Mouse (Mus musculus) urinary bladder, postnatal 10 days (tissue): ENCODE measurements around the gene Adprh.

ENCODE experiments used
- DNase-seq: peaks from one replicate; pipeline ENCODE4 v3.0.0; 2022; ENCODE audit warnings: low spot score

Adprh gene

DNA sequence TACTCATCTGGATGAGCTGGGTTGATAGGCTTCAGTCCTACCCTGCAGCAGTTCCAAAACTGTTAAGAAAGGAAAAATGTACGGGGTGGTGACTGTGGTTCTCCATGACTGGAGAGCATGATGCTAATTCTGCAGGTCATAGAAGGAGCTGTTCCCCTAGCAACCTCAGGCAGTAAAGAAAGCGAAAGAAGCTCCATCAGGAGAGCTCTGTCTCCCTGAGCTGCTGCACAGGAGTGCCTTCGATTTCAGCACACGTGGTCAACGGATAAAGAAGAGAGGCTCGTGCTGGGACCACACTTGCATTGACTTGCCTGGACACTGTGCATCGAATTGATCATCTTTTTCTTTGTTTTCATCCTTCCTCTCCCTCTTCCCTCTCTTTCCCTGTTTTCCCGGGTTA, 10.3 kb downstream of the Adprh start:
- no peak for DNase-seq

DNA sequence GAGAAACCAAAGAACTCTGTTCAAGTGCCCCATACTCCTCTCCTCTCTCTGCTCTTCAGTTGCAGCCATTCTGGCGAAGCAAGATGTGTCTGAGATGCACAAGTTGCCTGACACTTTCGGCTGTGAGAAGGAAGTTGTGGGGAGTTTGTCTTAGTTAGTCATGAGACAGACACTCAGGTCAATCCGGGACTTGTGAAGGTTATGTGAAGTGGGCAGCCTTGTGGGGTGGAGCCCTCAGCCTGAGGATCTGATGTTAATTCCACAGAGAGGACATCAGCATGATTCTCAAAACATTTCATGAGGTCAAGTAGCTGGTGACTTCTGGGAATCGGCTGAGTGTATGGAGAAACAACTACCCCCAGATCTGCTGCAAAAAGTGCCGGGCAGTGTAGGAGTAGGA, 10.9 kb downstream of the Adprh start:
- DNase-seq, result no peak

- no peak for DNase-seq
Measured at GRCm38 (mm10) chr16:38440403-38440802, 12.1 kb downstream of the Adprh start.

GRCm38 (mm10) chr16:38439190-38439589, 13.3 kb downstream of the Adprh start:
- no peak for DNase-seq

- no peak for DNase-seq
Measured at GRCm38 (mm10) chr16:38434295-38434795, 18.2 kb downstream of the Adprh start.

GRCm38 (mm10) chr16:38433514-38433913, 19.0 kb downstream of the Adprh start:
- DNase-seq, result no peak

GRCm38 (mm10) chr16:38432498-38433425, 19.7 kb downstream of the Adprh start, which contains the start of gene Pla1a:
TSS of gene Pla1a (minus strand) at chr16:38433145.
- DNase-seq, result no peak

DNA sequence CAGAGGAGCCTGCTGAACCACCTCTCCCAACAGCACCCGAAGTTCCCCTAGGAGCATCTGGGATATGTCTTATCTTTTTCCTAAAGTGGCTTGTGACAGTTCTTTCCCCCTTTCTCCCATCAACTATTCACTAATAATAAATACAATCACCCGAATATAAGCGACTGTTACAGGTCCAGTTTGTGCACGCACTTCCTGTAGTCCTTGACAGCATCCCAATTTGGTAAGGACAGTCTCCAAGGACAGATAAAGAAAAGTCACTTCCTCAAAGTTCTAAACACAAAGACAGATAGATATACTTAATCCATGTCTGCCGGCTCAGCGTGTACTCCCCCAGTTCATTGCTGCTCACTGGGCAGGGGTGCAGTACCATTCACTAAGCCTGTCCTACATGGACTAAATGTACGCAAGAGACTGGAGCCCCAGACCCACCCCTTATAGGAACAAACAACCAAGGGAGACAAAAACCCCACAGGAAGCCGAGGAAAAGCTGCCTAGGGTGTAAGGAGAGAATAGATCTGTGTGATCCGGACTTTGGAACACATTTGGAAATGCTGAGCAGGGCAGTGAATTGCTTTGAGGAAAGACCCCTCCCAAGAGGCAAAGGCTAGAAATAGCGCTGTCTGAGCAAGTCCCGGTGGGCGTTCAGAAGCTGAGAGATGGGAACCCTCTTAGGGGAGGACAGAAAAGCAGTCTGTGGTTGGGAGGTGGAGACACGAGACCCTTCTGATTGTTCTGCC, 20.9 kb downstream of the Adprh start:
- DNase-seq, result no peak

DNA sequence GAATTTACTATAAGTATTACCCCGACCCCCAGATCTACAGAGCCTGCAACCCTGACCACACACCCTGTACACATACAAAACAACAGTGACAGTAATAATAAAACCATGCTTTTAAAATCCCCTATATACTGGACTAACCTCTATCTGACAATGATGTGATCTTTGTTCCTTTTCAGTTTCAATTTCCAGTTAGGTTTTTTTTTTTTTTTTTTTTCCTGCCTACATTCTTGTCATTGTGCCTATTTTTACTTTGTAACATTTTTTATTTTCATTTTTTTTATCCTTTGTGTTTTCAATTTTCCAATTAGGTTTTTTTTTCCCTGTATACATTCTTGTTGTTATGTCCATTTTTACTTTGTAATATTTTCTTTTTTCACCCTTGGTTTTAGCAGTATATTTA, 26.7 kb downstream of the Adprh start:
- no peak for DNase-seq

DNA sequence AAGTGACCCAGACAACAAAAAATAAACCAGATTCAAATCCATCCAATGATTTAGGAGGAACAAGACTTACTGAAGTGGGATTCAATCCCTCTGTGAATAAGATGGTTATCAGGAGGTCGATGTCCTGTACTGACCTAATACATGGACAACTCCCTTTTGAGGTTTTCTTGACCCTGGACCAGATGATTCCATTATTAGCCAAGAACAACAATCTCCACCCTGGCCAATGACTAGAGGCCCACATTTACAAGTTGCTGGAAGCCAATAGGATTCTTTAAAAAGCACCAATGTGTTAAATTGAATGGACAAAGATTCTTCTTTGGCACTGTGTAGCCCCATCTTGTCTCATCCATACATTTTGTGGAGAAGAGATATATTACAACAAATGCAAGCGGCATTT, 27.1 kb downstream of the Adprh start:
- no peak for DNase-seq

DNA sequence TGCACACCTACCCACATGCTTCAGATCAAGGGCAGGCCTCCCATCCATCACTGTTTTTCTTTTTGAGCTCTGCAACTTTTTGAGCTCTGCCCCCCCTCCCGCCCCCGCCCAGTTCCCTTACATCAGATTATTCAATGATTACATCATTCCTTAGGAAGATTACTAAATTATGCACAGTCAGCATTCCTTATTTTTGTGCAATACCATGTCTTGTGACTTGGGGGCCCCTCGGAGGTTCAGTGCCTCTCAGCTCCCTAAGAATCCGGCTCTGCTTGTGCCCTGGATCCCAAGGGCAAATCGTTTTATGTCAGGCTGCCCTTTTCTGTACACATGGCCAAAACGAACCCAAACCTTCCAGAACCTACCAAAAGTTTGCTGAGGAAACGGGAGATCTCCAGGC, 37.5 kb downstream of the Adprh start:
- no peak for DNase-seq

DNA sequence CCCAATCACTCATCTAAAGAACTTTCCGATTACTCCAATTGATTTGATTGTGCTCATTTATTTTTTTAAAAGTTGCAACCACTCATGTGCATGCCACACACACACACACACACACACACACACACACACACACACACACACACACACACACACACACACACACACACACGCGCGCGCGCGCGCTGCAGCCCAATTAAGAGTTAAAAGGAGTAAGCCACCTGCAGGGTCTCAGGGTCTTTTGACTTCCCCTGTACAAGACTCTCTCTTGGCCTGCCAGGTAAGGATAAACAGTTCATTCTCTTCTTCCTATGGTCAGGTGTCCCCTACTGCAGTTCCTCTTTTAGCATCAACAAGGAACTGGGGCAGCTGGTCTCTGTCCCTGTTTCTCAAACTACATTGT, 44.1 kb downstream of the Adprh start:
- no peak for DNase-seq

DNA sequence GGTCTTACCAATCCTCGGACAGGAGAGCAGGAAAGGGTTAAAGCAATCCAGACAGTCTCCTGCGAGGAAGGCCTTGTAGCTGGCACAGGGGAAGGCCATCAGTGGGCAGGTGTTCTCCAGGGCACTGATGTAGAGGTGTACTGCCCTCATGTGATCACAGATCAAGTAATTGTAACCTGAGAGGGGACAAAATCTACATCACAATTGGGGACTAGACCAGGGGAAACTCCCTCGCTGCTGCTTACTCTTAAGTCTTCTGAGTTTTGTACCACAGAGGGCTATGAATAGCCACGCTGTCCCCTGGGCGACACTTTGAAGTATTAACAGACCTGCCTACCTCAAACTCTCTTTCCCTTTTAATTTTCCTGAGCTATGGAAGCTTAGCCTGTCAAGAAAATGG, 44.9 kb downstream of the Adprh start:
- DNase-seq, result no peak

GRCm38 (mm10) chr16:38406708-38407107, 45.8 kb downstream of the Adprh start:
- no peak for DNase-seq

- DNase-seq, result no peak
Measured at GRCm38 (mm10) chr16:38406293-38406692, 46.2 kb downstream of the Adprh start.

DNA sequence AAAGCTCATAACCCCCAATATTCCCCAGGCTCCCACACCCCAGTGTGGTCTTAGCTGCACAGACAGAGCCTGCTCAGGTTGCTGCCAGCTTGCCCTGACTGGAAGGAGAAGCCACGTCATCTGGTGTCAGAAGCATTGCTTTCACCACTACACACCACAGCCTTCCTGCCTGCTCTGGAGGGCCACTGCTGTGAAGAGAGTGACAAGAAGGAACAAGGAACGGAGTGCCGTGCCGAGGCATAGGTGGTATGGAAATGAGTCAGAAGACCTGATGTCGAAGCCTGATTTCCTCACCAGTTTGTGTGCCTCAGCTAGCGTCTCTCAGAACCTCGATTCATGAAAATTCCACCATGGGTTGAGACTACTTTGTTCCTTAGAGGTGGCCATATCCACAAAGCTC, 48.9 kb downstream of the Adprh start:
- DNase-seq, result no peak

- no peak for DNase-seq
Measured at GRCm38 (mm10) chr16:38401468-38401867, 51.0 kb downstream of the Adprh start.

DNA sequence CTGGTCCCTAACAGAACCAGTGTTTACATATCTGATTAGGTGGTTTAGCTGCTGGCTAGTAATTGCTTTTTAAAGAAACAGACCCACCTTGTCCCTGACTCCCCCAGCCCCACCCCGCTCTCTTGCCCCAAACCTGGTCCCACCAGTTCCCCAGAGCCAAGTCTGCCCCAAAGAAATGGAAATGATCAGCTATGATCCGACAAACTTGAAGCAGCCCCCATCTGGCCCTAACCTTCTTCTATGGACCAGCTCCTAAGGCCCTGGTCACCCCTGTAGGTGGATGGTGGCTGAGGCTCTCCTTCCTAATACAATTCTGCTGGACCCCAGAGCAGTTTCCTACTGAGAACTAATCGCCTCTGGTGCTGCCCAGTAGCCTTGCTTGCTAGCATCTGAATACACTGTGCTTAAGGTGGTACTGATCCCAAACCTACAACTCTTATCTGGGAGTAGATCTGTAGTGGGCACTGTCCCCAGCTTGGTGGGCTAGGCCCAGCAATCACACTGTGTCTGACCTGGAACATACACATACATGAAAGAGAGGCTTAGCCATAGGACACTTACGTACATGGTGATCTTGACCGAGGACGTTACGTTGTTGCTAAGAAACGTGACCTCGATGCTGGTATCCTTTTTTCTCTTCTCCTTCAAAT, 52.1 kb downstream of the Adprh start:
- DNase-seq, result no peak

DNA sequence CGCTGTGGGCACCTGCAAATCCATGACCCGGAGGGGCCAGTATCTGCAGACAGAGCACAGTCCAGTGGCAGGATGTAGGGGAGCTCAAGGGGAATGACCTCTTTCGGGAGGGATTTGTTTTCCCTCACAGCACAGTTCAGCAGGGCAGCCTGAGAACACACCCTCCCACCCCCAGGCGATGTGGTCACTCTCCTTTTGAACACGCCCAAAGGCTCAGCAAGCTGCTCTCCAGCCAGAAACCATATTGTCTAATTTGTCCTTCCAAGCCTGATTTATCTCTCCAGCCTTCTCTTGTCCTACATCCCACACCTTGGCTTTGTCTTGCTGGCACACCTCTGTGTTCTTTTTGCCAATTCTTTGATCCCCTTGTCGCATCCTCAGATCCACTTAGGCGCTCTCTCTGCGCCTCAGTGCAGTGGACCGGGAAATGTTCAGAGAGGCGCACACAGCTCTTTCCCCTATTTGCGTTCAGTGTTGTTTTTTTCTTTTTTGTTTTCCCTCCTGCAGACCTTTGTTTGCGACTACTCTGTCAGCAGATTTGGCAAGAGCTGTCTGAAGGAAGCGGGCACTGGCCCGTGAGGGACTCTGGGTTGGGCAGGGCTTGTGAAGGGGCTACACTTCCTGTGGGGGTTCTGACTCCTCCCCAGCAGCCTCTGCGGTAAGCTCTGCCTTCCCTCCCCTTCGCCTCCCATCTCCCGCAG, 52.8 kb downstream of the Adprh start:
- DNase-seq, result no peak

- no peak for DNase-seq
Measured at GRCm38 (mm10) chr16:38399076-38399475, 53.4 kb downstream of the Adprh start.

DNA sequence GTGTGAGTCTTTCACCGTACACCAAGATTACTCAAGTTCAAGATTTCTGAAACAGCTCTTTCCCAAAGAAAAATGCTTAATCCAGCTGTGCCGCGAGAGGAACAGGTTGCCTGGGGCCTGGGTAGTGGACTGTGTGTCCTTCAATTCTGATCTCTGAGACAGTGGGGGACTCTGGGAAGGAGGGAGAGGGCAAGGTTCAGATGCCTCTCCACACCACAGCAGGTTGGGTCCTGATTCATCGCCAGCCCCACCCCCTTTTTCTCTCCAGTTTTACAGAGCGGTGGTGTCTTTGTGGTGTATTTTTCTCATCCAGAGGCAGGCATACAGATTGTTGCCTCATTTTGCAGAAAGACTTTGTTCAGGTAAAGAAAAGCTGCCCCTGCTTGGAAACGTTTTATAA, 54.2 kb downstream of the Adprh start:
- DNase-seq, result no peak

DNA sequence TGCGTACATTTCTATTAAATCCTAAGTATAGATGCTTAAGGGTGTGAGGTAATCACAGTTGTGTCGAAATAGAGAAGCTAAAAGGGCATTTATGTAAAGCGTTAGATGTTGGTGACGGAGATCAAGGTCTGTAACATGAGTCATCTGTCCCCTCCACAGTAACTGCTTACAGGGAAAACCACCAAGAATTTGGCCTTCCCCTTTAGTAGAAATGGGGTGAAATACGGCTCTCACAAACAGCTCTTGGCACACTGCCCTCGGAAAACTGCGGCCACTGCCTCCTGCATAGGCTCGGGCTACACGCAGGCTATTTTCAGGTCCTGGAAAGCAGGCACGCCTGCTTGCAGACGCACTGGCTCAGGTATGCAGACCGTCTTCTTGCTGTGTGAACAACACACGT, 56.3 kb downstream of the Adprh start:
- DNase-seq, result no peak
